Mouse (Mus musculus): ENCODE measurements around the gene Olfr1487.
"Not testable (repeated sequence)": the region's sequence is repeated elsewhere in the genome, so short reads cannot be mapped to it uniquely, and the experiment has no call there.

The Olfr1487 gene

GRCm38 (mm10) chr19:13617075-13617474, at the start of gene Olfr1487:
Gene Olfr1487, plus strand, starts transcription at chr19:13617375.
- not testable (repeated sequence) for DNase-seq (ENCODE audit: inconsistent ontology term)

DNA sequence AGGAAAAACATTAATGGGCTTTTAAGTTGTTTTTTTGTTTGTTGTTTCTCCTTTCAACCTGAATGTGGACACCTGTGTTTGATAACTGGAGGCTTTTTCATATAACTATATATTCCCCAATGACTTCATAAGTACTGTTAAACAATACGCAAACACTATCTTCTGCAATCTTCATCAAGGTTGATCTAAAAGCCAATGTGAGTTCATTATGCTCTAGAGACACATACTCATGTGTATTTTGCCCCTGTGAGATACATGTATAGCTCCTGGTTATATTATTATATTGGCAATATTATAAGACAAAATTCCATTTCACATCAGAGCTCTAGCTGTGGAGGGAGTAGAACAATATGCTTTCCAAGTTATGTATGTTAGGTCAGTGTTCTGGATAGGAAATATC, 34.0 kb upstream of the Olfr1487 start, which contains the start of gene Olfr1484:
Olfr1484 (plus strand) TSS at position 301 of the 400 bp plus-strand sequence.
- no peak for DNase-seq (ENCODE audit: inconsistent ontology term)

DNA sequence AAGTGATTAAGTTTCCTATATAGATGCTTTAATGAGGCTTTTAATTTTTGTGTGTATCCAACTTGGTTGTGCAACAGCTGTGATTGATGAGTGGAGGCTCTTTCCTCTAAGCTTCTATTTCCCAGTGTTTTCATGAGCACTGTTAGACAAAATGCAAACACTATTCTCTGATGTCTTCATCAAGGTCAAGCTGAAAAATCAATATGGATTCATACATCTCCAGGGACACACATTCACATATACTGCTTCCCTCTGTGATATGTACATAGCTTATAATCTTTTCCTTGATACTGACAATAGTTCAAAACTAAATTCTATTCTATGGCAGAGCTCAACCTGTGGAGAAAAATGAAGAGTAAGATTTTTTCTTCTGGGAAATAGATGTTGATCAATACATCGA, 14.1 kb downstream of the Olfr1487 start, which contains the start of gene Olfr1489:
Olfr1489 (plus strand) TSS at position 301 of the 400 bp plus-strand sequence.
- DNase-seq (ENCODE audit: inconsistent ontology term), result no peak

GRCm38 (mm10) chr19:13650791-13651190, 33.6 kb downstream of the Olfr1487 start, which contains the start of gene Olfr1490:
Gene Olfr1490, plus strand, starts transcription at chr19:13651091.
- DNase-seq (ENCODE audit: inconsistent ontology term), result no peak

Data from Muller cell, postnatal 12 days (primary cell).